Mouse (Mus musculus) liver, embryonic 12.5 days (tissue): ENCODE measurements at regions not wholly inside any gene's neighbourhood (a gene's known extent, or its start where the extent isn't known, plus 50 kb on each side); places are given as distances from the start of the nearest gene placed in this dataset. TPM values are rescaled to one million over a fixed set of nuclear protein-coding genes. Genes with fewer than 3 reads are reported as not detected.

Source experiments
- ATAC-seq: fragments of 200-750 bp; cut with Nextera tagmentation; 2 replicates; pipeline ENCODE4 v1.8.0; 2017; ENCODE audit warnings: moderate number of reproducible peaks, mild to moderate bottlenecking, moderate library complexity
- H3K27ac ChIP-seq: fragments of 300-500 bp; sonication (generic); 2 replicates; pipeline ENCODE4 v1.5.1; 2016; ENCODE audit warnings: mild to moderate bottlenecking
- H3K27me3 ChIP-seq: fragments of 300-500 bp; sonication (generic); replicated peaks from 2 replicates; pipeline ENCODE4 v1.6.1; 2016; ENCODE audit warnings: mild to moderate bottlenecking, moderate library complexity
- H3K36me3 ChIP-seq: fragments of 300-500 bp; sonication (generic); 2 replicates; pipeline ENCODE4 v1.6.1; 2016; ENCODE audit warnings: mild to moderate bottlenecking, moderate library complexity
- H3K4me1 ChIP-seq: fragments of 300-500 bp; sonication (generic); 2 replicates; pipeline ENCODE4 v1.6.1; 2016
- H3K4me2 ChIP-seq: fragments of 300-500 bp; sonication (generic); 2 replicates; pipeline ENCODE4 v1.6.1; 2016; ENCODE audit warnings: mild to moderate bottlenecking, moderate library complexity
- H3K4me3 ChIP-seq: fragments of 300-500 bp; sonication (generic); 2 replicates; pipeline ENCODE4 v1.5.1; 2016; ENCODE audit warnings: mild to moderate bottlenecking, moderate library complexity
- H3K9ac ChIP-seq: fragments of 300-500 bp; sonication (generic); 2 replicates; pipeline ENCODE4 v1.6.1; 2016; ENCODE audit warnings: mild to moderate bottlenecking, moderate library complexity
- H3K9me3 ChIP-seq: fragments of 300-500 bp; sonication (generic); replicated peaks from 2 replicates; pipeline ENCODE4 v1.6.1; 2016; ENCODE audit warnings: mild to moderate bottlenecking, moderate library complexity
- WGBS: fragments of 180-500 bp; shearing (Covaris S2); methylation state at CpG from one replicate; pipeline ENCODE4 v1.1.7; 2016; ENCODE audit not compliant: insufficient replicate concordance; 5-methylcytosine and 5-hydroxymethylcytosine counted together
- microRNA-seq: library from miRNA; unstranded; fragments of <30 nt; microRNA quantifications from one replicate; pipeline ENCODE4, GENCODE M21; 2017

DNA sequence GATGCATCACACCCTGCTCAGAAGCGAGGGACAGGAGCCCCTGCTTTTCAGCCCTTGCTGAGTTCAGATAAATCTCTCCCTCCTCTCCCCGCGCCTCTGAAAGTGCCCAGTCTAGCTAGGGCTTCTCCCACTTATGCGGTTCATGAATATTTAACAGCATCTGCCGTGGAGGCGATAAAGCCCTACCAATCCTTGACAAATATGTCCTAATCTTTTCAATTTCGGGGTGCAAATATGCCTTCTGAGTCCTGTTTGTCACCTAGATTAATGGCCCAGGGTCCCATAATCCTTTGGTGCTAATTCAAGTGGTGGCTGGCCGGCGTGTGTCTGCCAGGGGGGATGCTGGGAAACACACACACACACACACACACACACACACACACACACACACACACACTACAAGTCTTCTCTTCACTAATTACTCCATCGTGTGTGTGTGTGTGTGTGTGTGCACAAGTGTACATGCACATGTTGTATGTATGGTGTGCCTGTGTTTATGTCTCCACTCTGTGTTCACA lies 65.5 kb upstream of the Lhx5 start:
- Histone ChIP-seq H3K27me3 (peaks cover 22% of the 10 kb centered on the region), H3K4me1 (no peaks in the 10 kb centered on the region), H3K9me3 (no peaks in the 10 kb centered on the region), H3K4me2 (no peak overlapping the region), H3K27ac (no peak overlapping the region), H3K9ac (no peak overlapping the region), H3K36me3 (no peaks in the 10 kb centered on the region), H3K4me3 (no peak overlapping the region)
- ATAC-seq: no peak
- WGBS: 26% methylated on average over 10 of the region's 10 CpGs

DNA sequence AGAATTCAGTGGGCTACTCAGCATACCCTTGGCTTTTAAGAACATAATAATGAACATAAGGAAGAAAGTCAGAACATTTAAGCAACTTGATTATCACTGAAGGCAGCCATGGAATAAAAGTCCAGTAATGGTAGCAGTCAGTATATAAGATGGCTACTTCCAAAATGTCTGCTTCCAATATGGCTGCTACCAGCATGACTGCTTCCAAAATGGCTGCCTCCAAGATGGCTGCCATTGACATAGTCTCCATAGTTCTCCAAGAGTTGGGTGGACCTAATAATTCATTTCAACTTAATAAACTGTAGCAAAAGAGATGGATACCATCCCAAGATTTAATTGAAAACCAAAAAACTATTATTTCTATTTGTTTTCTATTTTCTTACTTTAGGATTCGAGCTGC lies 62.7 kb upstream of the Lhx5 start:
- no peak overlapping the region for H3K4me2 ChIP-seq
- no peak for ATAC-seq
- H3K27ac ChIP-seq: no peak overlapping the region
- H3K9me3 ChIP-seq: no peaks in the 10 kb centered on the region
- H3K4me1 ChIP-seq: no peaks in the 10 kb centered on the region
- H3K9ac ChIP-seq: no peak overlapping the region
- 70% methylated on average over 1 of the region's 1 CpGs for WGBS
- H3K36me3 ChIP-seq: no peaks in the 10 kb centered on the region
- peaks cover 32% of the 10 kb centered on the region for H3K27me3 ChIP-seq
- H3K4me3 ChIP-seq: no peak overlapping the region

GRCm38 (mm10) chr5:120371176-120371819 lies 60.2 kb upstream of the Lhx5 start:
- H3K9me3 ChIP-seq: no peaks in the 10 kb centered on the region
- no peak overlapping the region for H3K9ac ChIP-seq
- H3K36me3 ChIP-seq: no peaks in the 10 kb centered on the region
- H3K27ac ChIP-seq: no peak overlapping the region
- ATAC-seq: no peak
- H3K4me3 ChIP-seq: no peak overlapping the region
- 9% methylated on average over 15 of the region's 15 CpGs for WGBS
- H3K4me1 ChIP-seq: no peaks in the 10 kb centered on the region
- no peak overlapping the region for H3K4me2 ChIP-seq
- peaks cover 36% of the 10 kb centered on the region for H3K27me3 ChIP-seq

GRCm38 (mm10) chr5:120373426-120373825 lies 58.1 kb upstream of the Lhx5 start:
- WGBS: 72% methylated on average over 7 of the region's 7 CpGs
- ATAC-seq: no peak
- H3K4me3 ChIP-seq: no peak overlapping the region

More at GRCm38 (mm10) chr5:120373426-120373825, 58.1 kb upstream of the Lhx5 start:
- Histone ChIP-seq H3K36me3 (no peaks in the 10 kb centered on the region), H3K27ac (no peak overlapping the region), H3K9ac (no peak overlapping the region), H3K4me1 (no peaks in the 10 kb centered on the region), H3K27me3 (peaks cover 34% of the 10 kb centered on the region), H3K4me2 (no peak overlapping the region), H3K9me3 (no peaks in the 10 kb centered on the region)

Small RNAs in the stretch of these regions (microRNA-seq; reads per million reads assigned to microRNA genes)
- gene Gm26474: not detected
